Mouse (Mus musculus): ENCODE results near the gene Ruvbl2. TPM values are rescaled to one million over a fixed set of nuclear protein-coding genes. Genes with fewer than 3 reads are reported as not detected.
"Not testable (repeated sequence)": the region's sequence is repeated elsewhere in the genome, so short reads cannot be mapped to it uniquely, and the experiment has no call there.

Ruvbl2 gene
- polyA plus RNA-seq, 1 experiment from 2014 or later: 227 TPM

DNA sequence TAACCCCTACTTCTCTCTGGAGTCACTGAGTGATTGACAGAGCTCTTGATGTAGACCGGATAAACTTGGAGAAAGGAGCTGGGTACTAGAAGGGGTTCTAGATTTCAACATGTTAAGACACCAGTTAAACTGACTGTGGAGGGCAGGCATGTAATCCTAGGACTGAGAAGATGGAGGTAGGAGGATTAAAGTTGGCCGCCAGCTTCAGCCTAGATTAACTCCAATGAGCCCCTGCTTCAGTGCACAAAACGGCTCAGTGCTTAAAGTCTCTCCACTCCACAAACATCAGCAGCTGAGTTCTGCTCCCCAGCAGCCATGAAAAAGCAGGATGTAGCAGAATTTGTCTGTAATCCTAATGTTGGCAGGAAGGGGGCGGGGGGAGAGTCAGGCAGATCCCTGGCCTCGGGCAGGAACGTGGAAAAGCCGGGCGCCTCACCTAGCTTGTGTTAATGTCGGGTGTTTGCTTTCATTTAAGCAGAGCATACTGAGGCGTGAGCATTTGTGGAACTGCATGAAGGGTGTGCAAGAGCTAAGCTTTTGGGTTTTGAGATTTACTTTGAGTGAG is 36.3 kb downstream of the Ruvbl2 start:
- no peak for DNase-seq (ENCODE audit: low spot score)
- H3K36me3 ChIP-seq (replicated peaks): no peaks in the 10 kb centered on the region
- H3K27ac ChIP-seq (replicated peaks): no peak overlapping the region
- peaks cover 18% of the 10 kb centered on the region for H3K27me3 ChIP-seq (replicated peaks; ENCODE audit: low read depth, poor library complexity, severe bottlenecking)
- H3K4me3 ChIP-seq: no peak overlapping the region
- no peaks in the 10 kb centered on the region for H3K9me3 ChIP-seq
- H3K4me1 ChIP-seq: peaks cover 17% of the 10 kb centered on the region
- WGBS: 75% methylated on average over 10 of the region's 10 CpGs

DNA sequence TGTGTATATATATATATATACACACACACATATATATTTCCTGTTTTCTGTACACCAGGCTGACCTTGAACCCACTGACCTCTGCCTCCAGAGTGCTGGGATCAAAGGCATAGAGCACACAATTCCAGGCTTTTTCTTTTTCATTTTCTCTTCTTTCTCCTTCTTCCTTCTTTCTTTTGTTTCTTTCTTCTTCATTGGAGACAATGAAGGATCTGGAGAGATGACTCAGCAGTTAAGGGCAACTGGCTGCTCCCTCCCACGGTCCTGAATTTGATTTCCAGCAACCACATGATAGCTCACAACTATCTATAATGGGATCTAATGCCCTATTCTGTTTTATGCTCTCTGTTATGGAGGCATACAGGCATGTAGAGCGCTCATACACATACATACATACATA is 41.1 kb downstream of the Ruvbl2 start:
- Histone ChIP-seq H3K4me1 (peaks cover 27% of the 10 kb centered on the region), H3K27me3 (replicated peaks; ENCODE audit: low read depth, poor library complexity, severe bottlenecking) (no peaks in the 10 kb centered on the region), H3K9me3 (no peaks in the 10 kb centered on the region), H3K36me3 (replicated peaks) (peaks cover 25% of the 10 kb centered on the region), H3K4me3 (no peak overlapping the region), H3K27ac (replicated peaks) (no peak overlapping the region)
- DNase-seq (ENCODE audit: low spot score): no peak
- 80% methylated on average over 2 of the region's 2 CpGs for WGBS

DNA sequence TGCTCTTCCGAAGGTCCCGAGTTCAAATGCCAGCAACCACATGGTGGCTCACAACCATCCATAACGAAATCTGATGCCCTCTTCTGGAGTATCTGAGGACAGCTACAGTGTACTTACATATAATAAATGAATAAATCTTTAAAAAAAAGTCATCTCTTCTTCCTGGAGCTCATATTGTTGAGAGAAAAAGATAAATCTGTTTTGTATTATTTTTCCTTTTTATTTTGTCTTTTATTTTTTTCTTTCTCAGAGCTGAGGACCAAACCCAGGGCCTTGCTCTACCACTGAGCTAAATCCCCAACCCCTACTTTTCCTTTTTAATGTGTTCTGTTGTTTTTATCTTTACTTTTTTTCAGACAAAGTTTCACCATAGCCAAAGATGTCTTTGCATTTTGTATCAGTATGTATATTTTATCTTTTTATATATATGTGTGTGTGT is 41.5 kb downstream of the Ruvbl2 start:
- Histone ChIP-seq H3K4me1 (peaks cover 27% of the 10 kb centered on the region), H3K4me3 (peak overlapping the region; percentile 83), H3K36me3 (replicated peaks) (peaks cover 29% of the 10 kb centered on the region), H3K27ac (replicated peaks) (peak overlapping the region; percentile 99; the same call in 1 of the 2 replicates)
- H3K27me3 ChIP-seq (replicated peaks; ENCODE audit: low read depth, poor library complexity, severe bottlenecking); DNase-seq (ENCODE audit: low spot score); H3K9me3 ChIP-seq: not testable (repeated sequence)
- 6% methylated on average over 3 of the region's 3 CpGs for WGBS

DNA sequence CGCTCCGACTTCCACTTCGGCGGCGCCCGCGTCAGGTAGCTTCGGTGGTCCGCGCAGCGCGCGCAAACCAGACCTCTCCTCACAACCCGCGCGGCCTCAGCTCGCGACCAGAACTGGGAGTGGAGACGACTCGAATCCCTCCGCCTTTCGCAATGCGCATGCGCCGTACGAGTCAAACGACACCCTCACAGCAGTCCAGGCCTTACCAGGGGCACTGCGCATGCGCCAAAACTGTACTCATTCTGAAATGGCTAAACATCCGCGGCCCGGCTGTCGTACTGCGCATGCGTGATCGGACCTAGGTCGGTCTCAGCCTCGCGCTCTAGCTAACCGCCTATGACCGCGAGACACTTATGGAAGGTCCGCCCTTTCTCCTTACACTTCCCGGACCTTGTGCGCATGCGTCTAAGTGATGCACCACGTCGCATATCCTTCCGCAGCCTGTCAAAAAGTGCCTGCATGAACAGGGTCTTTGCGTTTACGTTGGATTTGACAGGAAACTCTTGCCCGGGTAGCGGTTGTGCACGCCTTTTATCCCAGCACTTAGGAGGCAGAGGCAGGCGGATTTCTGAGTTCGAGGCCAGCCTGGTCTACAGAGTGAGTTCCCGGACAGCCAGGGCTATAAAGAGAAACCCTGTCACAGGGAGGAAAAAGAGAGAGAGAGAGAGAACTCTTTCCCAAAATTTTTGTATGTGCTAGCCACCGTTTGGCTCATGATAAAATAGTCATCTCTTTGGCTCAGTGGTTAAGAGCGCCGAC is 42.1 kb downstream of the Ruvbl2 start, which contains the start of gene Snrnp70:
Gene Snrnp70 (minus strand): TSS at position 165 of the 759 bp plus-strand sequence.
- Histone ChIP-seq H3K36me3 (replicated peaks) (peaks cover 35% of the 10 kb centered on the region), H3K27ac (replicated peaks) (peak within 1 kb of the TSS; percentile 99), H3K4me3 (peak within 1 kb of the TSS; percentile 83), H3K27me3 (replicated peaks; ENCODE audit: low read depth, poor library complexity, severe bottlenecking) (no peaks in the 10 kb centered on the region), H3K9me3 (no peaks in the 10 kb centered on the region), H3K4me1 (peaks cover 27% of the 10 kb centered on the region)
- under 1% methylated on average over 60 of the region's 60 CpGs for WGBS
- peak; percentile 100 for DNase-seq (ENCODE audit: low spot score)

DNA sequence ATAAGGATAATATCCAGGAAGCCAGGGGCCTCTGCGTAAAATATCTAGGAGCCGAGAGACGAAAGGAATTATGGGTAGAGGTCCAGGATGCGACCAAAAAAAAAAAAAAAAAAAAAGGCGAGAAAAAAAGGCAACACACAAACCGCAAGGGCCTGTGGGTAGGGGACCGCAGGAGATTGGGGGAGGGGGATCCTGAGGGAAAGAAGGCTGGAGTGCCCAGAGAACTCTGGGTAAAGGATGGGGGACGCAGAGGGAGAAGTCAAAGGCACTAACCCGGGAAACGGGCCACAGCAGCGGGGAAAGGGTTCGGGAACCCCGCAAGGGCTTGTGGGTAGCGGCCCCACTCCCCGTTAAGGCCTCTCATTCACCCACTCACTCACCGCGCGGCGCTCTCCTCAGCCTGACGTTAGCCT is 42.8 kb downstream of the Ruvbl2 start:
- peaks cover 27% of the 10 kb centered on the region for H3K4me1 ChIP-seq
- WGBS: under 1% methylated on average over 20 of the region's 20 CpGs
- no peak for DNase-seq (ENCODE audit: low spot score)
- H3K9me3 ChIP-seq: no peaks in the 10 kb centered on the region
- no peaks in the 10 kb centered on the region for H3K27me3 ChIP-seq (replicated peaks; ENCODE audit: low read depth, poor library complexity, severe bottlenecking)
- peak overlapping the region; percentile 83 for H3K4me3 ChIP-seq
- peaks cover 42% of the 10 kb centered on the region for H3K36me3 ChIP-seq (replicated peaks)
- peak overlapping the region; percentile 99 for H3K27ac ChIP-seq (replicated peaks)

DNA sequence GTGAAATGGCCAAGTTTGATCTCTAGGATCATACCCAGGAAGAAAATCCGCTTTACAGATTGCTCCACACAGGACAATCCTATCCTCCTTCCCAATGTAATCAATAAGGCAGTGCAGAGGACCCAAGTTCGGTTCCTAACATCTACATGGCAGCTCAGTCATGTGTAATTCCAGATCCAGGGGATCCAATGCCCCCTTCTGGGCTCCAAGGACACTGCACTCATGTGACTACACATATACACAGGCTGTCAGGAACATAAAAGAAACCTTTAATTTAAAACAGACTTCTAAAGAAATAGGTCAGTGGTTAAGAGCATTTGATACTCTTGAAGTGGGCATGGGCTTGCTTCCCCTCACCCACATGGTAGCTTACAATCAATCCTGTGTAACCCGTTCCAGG is 51.8 kb downstream of the Ruvbl2 start:
- H3K4me1 ChIP-seq: no peaks in the 10 kb centered on the region
- DNase-seq (ENCODE audit: low spot score): no peak
- H3K4me3 ChIP-seq: no peak overlapping the region
- peaks cover 100% of the 10 kb centered on the region for H3K36me3 ChIP-seq (replicated peaks)
- H3K9me3 ChIP-seq: no peaks in the 10 kb centered on the region
- 81% methylated on average over 3 of the region's 3 CpGs for WGBS
- H3K27ac ChIP-seq (replicated peaks): no peak overlapping the region
- H3K27me3 ChIP-seq (replicated peaks; ENCODE audit: low read depth, poor library complexity, severe bottlenecking): no peaks in the 10 kb centered on the region

DNA sequence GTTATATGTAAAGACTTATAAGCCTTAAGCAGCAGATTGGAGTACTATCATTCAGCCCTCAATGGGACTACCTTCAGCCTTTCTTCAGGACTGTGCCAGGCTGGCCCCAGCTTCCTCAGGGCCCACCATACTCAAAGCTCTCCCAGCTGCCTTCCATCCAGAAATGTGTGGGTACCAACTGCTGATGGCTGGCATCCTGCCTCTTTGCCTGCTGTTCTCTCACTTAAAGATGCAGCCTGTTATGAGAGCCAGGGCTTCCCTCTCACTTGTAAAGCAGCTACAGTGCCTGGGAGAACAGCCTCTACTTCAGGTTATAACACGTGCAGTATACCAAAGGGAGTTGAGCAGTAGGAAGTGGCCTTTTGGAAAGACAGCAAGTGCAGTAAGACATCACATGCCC is 61.8 kb downstream of the Ruvbl2 start:
- 90% methylated on average over 1 of the region's 1 CpGs for WGBS

DNA sequence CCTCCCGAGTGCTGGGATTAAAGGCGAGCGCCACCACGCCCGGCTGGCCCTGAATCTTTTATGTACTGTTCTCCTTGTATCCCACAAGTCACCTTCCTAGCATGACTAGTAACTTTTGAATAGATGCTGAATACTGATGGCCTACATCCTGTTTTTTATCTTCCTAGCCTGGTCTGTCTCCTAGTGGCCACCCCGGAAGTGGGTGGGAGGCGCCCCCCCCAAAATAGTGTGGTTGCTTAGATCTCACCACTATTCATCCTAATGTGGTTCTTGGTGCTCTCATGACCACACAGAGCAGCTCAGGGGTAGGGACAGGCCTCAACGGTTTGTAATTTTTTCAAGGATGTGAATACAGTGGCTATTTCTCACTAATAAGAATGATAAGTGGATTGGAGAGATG is 63.3 kb downstream of the Ruvbl2 start:
- WGBS: 94% methylated on average over 8 of the region's 8 CpGs
- peaks cover 21% of the 10 kb centered on the region for H3K4me1 ChIP-seq
- no peaks in the 10 kb centered on the region for H3K9me3 ChIP-seq
- H3K36me3 ChIP-seq (replicated peaks): peaks cover 82% of the 10 kb centered on the region
- H3K4me3 ChIP-seq: no peak overlapping the region
- H3K27ac ChIP-seq (replicated peaks): no peak overlapping the region
- H3K27me3 ChIP-seq (replicated peaks; ENCODE audit: low read depth, poor library complexity, severe bottlenecking): peaks cover 10% of the 10 kb centered on the region
- DNase-seq (ENCODE audit: low spot score): no peak

More for the DNA sequence above, 61.8 kb downstream of the Ruvbl2 start:
- no peak overlapping the region for H3K27ac ChIP-seq (replicated peaks)
- no peak for DNase-seq (ENCODE audit: low spot score)
- H3K27me3 ChIP-seq (replicated peaks; ENCODE audit: low read depth, poor library complexity, severe bottlenecking): no peaks in the 10 kb centered on the region
- no peak overlapping the region for H3K4me3 ChIP-seq
- peaks cover 96% of the 10 kb centered on the region for H3K36me3 ChIP-seq (replicated peaks)
- peaks cover 6% of the 10 kb centered on the region for H3K4me1 ChIP-seq
- H3K9me3 ChIP-seq: no peaks in the 10 kb centered on the region

DNA sequence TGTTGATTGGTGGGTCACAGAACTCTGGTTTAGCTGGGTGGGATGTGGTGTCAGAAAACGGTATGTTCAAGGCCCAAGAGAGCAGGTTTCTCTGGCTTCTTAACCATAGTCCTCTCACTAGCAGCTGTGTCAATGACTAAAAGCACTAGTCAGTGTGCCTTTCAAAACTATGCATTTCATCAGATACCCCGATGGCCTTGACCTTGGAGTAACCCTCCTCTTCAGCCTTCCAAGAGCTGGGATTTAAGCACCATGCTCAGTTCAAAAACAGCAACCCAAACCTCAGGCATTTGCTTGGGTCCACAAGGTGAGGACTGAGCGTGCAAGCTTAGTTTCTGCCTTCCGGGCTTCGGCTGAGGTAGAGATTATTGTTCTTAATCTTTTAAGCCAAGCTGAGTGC is 65.5 kb downstream of the Ruvbl2 start:
- Histone ChIP-seq H3K27me3 (replicated peaks; ENCODE audit: low read depth, poor library complexity, severe bottlenecking) (peaks cover 31% of the 10 kb centered on the region), H3K4me3 (no peak overlapping the region), H3K9me3 (no peaks in the 10 kb centered on the region), H3K27ac (replicated peaks) (no peak overlapping the region), H3K4me1 (peaks cover 31% of the 10 kb centered on the region), H3K36me3 (replicated peaks) (peaks cover 59% of the 10 kb centered on the region)
- DNase-seq (ENCODE audit: low spot score): no peak
- 85% methylated on average over 5 of the region's 5 CpGs for WGBS

Small RNA genes lying within 50 kb of the gene (microRNA-seq; reads per million reads assigned to microRNA genes)
- 1.8 reads per million for gene Gm22133

Other genes starting within 250 kb of the Ruvbl2 start
- 0.62 and 0.67 TPM in 2 replicates for gene Ccdc155, start 233.2 kb downstream of the Ruvbl2 start, polyA plus RNA-seq (2016; fragmentation: Nextera tagmentation; extraction: Ambion mirVana)
- gene Dkkl1, start 225.9 kb downstream of the Ruvbl2 start, polyA plus RNA-seq (2016; fragmentation: Nextera tagmentation; extraction: Ambion mirVana): 1.2 and 2.0 TPM in 2 replicates
- 394 and 421 TPM in 2 replicates for gene Tead2, start 222.3 kb downstream of the Ruvbl2 start, polyA plus RNA-seq (2016; fragmentation: Nextera tagmentation; extraction: Ambion mirVana)
- gene Cd37, start 199.0 kb downstream of the Ruvbl2 start, polyA plus RNA-seq (2016; fragmentation: Nextera tagmentation; extraction: Ambion mirVana): 0.50 and 0.88 TPM in 2 replicates
- gene Slc6a16, start 197.0 kb downstream of the Ruvbl2 start, polyA plus RNA-seq (2016; fragmentation: Nextera tagmentation; extraction: Ambion mirVana): 0.28 and 0.32 TPM in 2 replicates
- gene Slc6a21, start 160.6 kb downstream of the Ruvbl2 start, polyA plus RNA-seq (2016; fragmentation: Nextera tagmentation; extraction: Ambion mirVana): not detected in 2 replicates
- 10.6 and 11.3 TPM in 2 replicates for gene Trpm4, start 104.3 kb downstream of the Ruvbl2 start, polyA plus RNA-seq (2016; fragmentation: Nextera tagmentation; extraction: Ambion mirVana)
- gene Hrc, start 102.8 kb downstream of the Ruvbl2 start, polyA plus RNA-seq (2016; fragmentation: Nextera tagmentation; extraction: Ambion mirVana): 0.31 and 0.64 TPM in 2 replicates
- gene Ppfia3, start 71.1 kb downstream of the Ruvbl2 start, polyA plus RNA-seq (2016; fragmentation: Nextera tagmentation; extraction: Ambion mirVana): 5.8 and 7.1 TPM in 2 replicates
- gene Lin7b, start 67.5 kb downstream of the Ruvbl2 start, polyA plus RNA-seq (2016; fragmentation: Nextera tagmentation; extraction: Ambion mirVana): 0.24 and 1.2 TPM in 2 replicates
- gene Snrnp70, start 42.4 kb downstream of the Ruvbl2 start, polyA plus RNA-seq (2016; fragmentation: Nextera tagmentation; extraction: Ambion mirVana): 285 and 287 TPM in 2 replicates
- gene Kcna7, start 32.4 kb downstream of the Ruvbl2 start, polyA plus RNA-seq (2016; fragmentation: Nextera tagmentation; extraction: Ambion mirVana): 0.06 TPM in 1 of 2 replicates, not detected in the other
- gene Ntf5, start 24.4 kb downstream of the Ruvbl2 start, polyA plus RNA-seq (2016; fragmentation: Nextera tagmentation; extraction: Ambion mirVana): 2.8 TPM in 2 replicates
- gene Lhb, start 17.3 kb downstream of the Ruvbl2 start, polyA plus RNA-seq (2016; fragmentation: Nextera tagmentation; extraction: Ambion mirVana): 0.24 and 0.70 TPM in 2 replicates
- 44.2 and 45.5 TPM in 2 replicates for gene Gys1, start 3.3 kb downstream of the Ruvbl2 start, polyA plus RNA-seq (2016; fragmentation: Nextera tagmentation; extraction: Ambion mirVana)
- 5,460 and 5,734 TPM in 2 replicates for gene Ftl1, start 21.8 kb upstream of the Ruvbl2 start, polyA plus RNA-seq (2016; fragmentation: Nextera tagmentation; extraction: Ambion mirVana)
- 243 and 247 TPM in 2 replicates for gene Bax, start 28.8 kb upstream of the Ruvbl2 start, polyA plus RNA-seq (2016; fragmentation: Nextera tagmentation; extraction: Ambion mirVana)
- 0.93 and 1.4 TPM in 2 replicates for gene Tulp2, start 43.8 kb upstream of the Ruvbl2 start, polyA plus RNA-seq (2016; fragmentation: Nextera tagmentation; extraction: Ambion mirVana)
- gene Gm45808, start 48.7 kb upstream of the Ruvbl2 start, polyA plus RNA-seq (2016; fragmentation: Nextera tagmentation; extraction: Ambion mirVana): not detected in 2 replicates
- 5.7 and 7.4 TPM in 2 replicates for gene Dhdh, start 50.7 kb upstream of the Ruvbl2 start, polyA plus RNA-seq (2016; fragmentation: Nextera tagmentation; extraction: Ambion mirVana)
- 115 and 123 TPM in 2 replicates for gene Nucb1, start 72.3 kb upstream of the Ruvbl2 start, polyA plus RNA-seq (2016; fragmentation: Nextera tagmentation; extraction: Ambion mirVana)
- 18.6 and 21.6 TPM in 2 replicates for gene Ppp1r15a, start 88.2 kb upstream of the Ruvbl2 start, polyA plus RNA-seq (2016; fragmentation: Nextera tagmentation; extraction: Ambion mirVana)
- gene Plekha4, start 88.2 kb upstream of the Ruvbl2 start, polyA plus RNA-seq (2016; fragmentation: Nextera tagmentation; extraction: Ambion mirVana): 1.9 and 2.3 TPM in 2 replicates
- 0.87 and 0.92 TPM in 2 replicates for gene Hsd17b14, start 116.8 kb upstream of the Ruvbl2 start, polyA plus RNA-seq (2016; fragmentation: Nextera tagmentation; extraction: Ambion mirVana)
- 51.1 and 51.9 TPM in 2 replicates for gene Bcat2, start 132.1 kb upstream of the Ruvbl2 start, polyA plus RNA-seq (2016; fragmentation: Nextera tagmentation; extraction: Ambion mirVana)
- gene Fgf21, start 177.4 kb upstream of the Ruvbl2 start, polyA plus RNA-seq (2016; fragmentation: Nextera tagmentation; extraction: Ambion mirVana): not detected in 2 replicates
- gene Fut1, start 179.2 kb upstream of the Ruvbl2 start, polyA plus RNA-seq (2016; fragmentation: Nextera tagmentation; extraction: Ambion mirVana): 0.07 and 0.44 TPM in 2 replicates
- 0.07 and 0.10 TPM in 2 replicates for gene Izumo1, start 183.7 kb upstream of the Ruvbl2 start, polyA plus RNA-seq (2016; fragmentation: Nextera tagmentation; extraction: Ambion mirVana)
- 6.5 and 6.8 TPM in 2 replicates for gene Rasip1, start 189.4 kb upstream of the Ruvbl2 start, polyA plus RNA-seq (2016; fragmentation: Nextera tagmentation; extraction: Ambion mirVana)
- gene Mamstr, start 201.9 kb upstream of the Ruvbl2 start, polyA plus RNA-seq (2016; fragmentation: Nextera tagmentation; extraction: Ambion mirVana): 1.3 and 3.1 TPM in 2 replicates
- gene Fut2, start 228.3 kb upstream of the Ruvbl2 start, polyA plus RNA-seq (2016; fragmentation: Nextera tagmentation; extraction: Ambion mirVana): 0.07 and 0.16 TPM in 2 replicates
- 0.28 and 0.42 TPM in 2 replicates for gene Ntn5, start 245.9 kb upstream of the Ruvbl2 start, polyA plus RNA-seq (2016; fragmentation: Nextera tagmentation; extraction: Ambion mirVana)

Measured in embryonic facial prominence, embryonic 10.5 days (tissue).